Mouse (Mus musculus) limb, embryonic 14.5 days (tissue): ENCODE results near the gene Dpy19l3. TPM values are rescaled to one million over a fixed set of nuclear protein-coding genes. Genes with fewer than 3 reads are reported as not detected.

Experiments used
- ATAC-seq: fragments of 200-750 bp; cut with Nextera tagmentation; 2 replicates; pipeline ENCODE4 v1.8.0; 2017; ENCODE audit warnings: low read depth, moderate number of reproducible peaks, moderate TSS enrichment; ENCODE audit not compliant: low FRiP score
- DNase-seq: peaks from one replicate; pipeline ENCODE4 v3.0.0-alpha.2; 2015; ENCODE audit warnings: low spot score
- H3K27ac ChIP-seq: fragments of 300-500 bp; sonication (generic); replicated peaks from 2 replicates; pipeline ENCODE4 v1.5.1; 2014; ENCODE audit warnings: low read depth, mild to moderate bottlenecking, low read length, moderate library complexity, mixed read lengths
- H3K27me3 ChIP-seq: fragments of 300-500 bp; sonication (generic); 2 replicates; pipeline ENCODE4 v1.6.1; 2014; ENCODE audit warnings: low read length, mixed read lengths; ENCODE audit not compliant: control insufficient read depth, insufficient read depth
- H3K36me3 ChIP-seq: fragments of 300-500 bp; sonication (generic); 2 replicates; pipeline ENCODE4 v1.6.1; 2014; ENCODE audit warnings: mild to moderate bottlenecking, low read length, moderate library complexity, mixed read lengths; ENCODE audit not compliant: control insufficient read depth, insufficient read depth
- H3K4me1 ChIP-seq: fragments of 300-500 bp; sonication (generic); 2 replicates; pipeline ENCODE4 v1.6.1; 2014; ENCODE audit warnings: antibody characterized with exemption, low read length, mixed read lengths; ENCODE audit not compliant: control insufficient read depth, insufficient read depth
- H3K4me2 ChIP-seq: fragments of 300-500 bp; sonication (generic); replicated peaks from 2 replicates; pipeline ENCODE4 v1.6.1; 2014; ENCODE audit warnings: low read depth, mild to moderate bottlenecking, low read length, moderate library complexity; ENCODE audit not compliant: severe bottlenecking
- H3K4me3 ChIP-seq: fragments of 300-500 bp; sonication (generic); replicated peaks from 2 replicates; pipeline ENCODE4 v1.5.1; 2014; ENCODE audit warnings: low read length
- H3K9ac ChIP-seq: fragments of 300-500 bp; sonication (generic); 2 replicates; pipeline ENCODE4 v1.6.1; 2014; ENCODE audit warnings: mild to moderate bottlenecking, low read depth, low read length, moderate library complexity; ENCODE audit not compliant: severe bottlenecking
- H3K9me3 ChIP-seq: fragments of 300-500 bp; sonication (generic); 2 replicates; pipeline ENCODE4 v1.6.1; 2016; ENCODE audit warnings: low read length; ENCODE audit not compliant: control insufficient read depth
- POLR2A ChIP-seq: fragments of 200-500 bp; IDR thresholded peaks from 2 replicates; pipeline ENCODE4 v1.8.0; 2012; ENCODE audit warnings: inconsistent platforms, mild to moderate bottlenecking, moderate library complexity, borderline replicate concordance; ENCODE audit not compliant: insufficient read depth, insufficient read length; ENCODE audit errors: extremely low read depth
- WGBS: fragments of 180-500 bp; shearing (Covaris S2); extraction: QIAGEN DNeasy Blood & Tissue Kit; methylation state at CpG from one replicate; pipeline ENCODE4 v1.1.7; 2014; 5-methylcytosine and 5-hydroxymethylcytosine counted together
- polyA plus RNA-seq, 2 experiments: library from polyadenylated mRNA; depleted of rRNA in 1 of 2; stranded (reverse) in 1 of 2; unstranded in 1 of 2; fragments of >200 nt; fragmentation: Nextera tagmentation in 1 of 2; extraction: Ambion mirVana in 1 of 2; gene quantifications; 2 replicates each; pipeline versions ENCODE4 v1.2.1 to v1.2.3; 2012 to 2014

Gene Dpy19l3
- polyA plus RNA-seq, 2 experiments: 15.9 to 34.7 TPM

DNA sequence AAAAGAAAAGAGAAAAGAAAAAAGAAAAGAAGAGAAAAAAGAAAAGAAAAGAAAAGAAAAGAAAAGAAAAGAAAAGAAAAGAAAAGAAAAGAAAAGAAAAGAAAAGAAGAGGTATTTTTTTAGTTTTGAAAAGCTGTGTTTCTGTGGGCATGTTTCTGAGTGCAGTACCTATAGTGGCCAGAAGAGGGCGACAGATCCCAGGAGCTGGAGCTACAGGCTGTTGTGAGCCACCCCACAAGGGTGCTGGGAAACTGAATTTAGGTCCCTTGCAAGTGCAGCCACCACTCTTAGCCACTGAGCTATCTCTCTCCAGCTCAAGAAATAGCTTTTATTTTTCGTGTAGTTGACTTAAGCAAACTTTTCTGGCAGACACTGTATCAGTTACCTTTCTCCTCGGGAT lies 95.1 kb downstream of the Dpy19l3 start:
- Histone ChIP-seq H3K4me3 (no peak overlapping the region), H3K27ac (no peak overlapping the region), H3K36me3 (no peaks in the 10 kb centered on the region), H3K4me2 (no peak overlapping the region), H3K4me1 (no peaks in the 10 kb centered on the region), H3K9me3 (no peaks in the 10 kb centered on the region), H3K9ac (no peak overlapping the region), H3K27me3 (no peaks in the 10 kb centered on the region)
- 60% methylated on average over 3 of the region's 3 CpGs for WGBS
- no peak for ATAC-seq
- TF ChIP-seq POLR2A: no peak
- DNase-seq: no peak

DNA sequence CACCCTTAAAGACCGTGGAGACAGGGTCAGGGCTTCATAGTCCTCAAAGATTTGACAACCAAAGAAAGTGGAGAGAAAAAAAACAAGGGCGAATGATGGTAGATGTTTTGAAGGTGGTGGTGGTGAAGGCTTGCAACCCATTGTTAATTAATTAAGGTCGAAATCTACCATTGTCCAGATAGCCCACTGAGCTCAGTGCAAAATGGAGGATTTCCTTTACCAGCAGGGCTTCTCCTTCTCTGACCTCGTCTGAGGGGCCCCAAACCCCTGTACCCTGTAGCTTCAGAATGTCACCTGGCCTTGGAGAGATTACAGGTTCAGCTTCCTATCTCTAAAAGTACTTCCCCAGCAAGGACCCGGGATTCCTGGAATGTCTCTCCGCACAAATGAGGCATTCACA lies 96.4 kb downstream of the Dpy19l3 start:
- H3K4me2 ChIP-seq: no peak overlapping the region
- DNase-seq (no peak), ATAC-seq (no peak)
- no peak overlapping the region for H3K27ac ChIP-seq
- H3K27me3 ChIP-seq: no peaks in the 10 kb centered on the region
- H3K9me3 ChIP-seq: no peaks in the 10 kb centered on the region
- H3K9ac ChIP-seq: no peak overlapping the region
- TF ChIP-seq POLR2A: no peak
- no peak overlapping the region for H3K4me3 ChIP-seq
- 57% methylated on average over 6 of the region's 6 CpGs for WGBS
- no peaks in the 10 kb centered on the region for H3K36me3 ChIP-seq
- H3K4me1 ChIP-seq: no peaks in the 10 kb centered on the region

- ATAC-seq: no peak
- H3K4me1 ChIP-seq: no peaks in the 10 kb centered on the region
These were observed 102.5 kb downstream of the Dpy19l3 start for GRCm38 (mm10) chr7:35651583-35652270.

GRCm38 (mm10) chr7:35650716-35651410 lies 103.4 kb downstream of the Dpy19l3 start:
- Histone ChIP-seq H3K4me3 (no peak overlapping the region), H3K27ac (no peak overlapping the region), H3K4me1 (no peaks in the 10 kb centered on the region; the same call in 1 of the 2 replicates), H3K9me3 (no peaks in the 10 kb centered on the region), H3K9ac (no peak overlapping the region), H3K4me2 (no peak overlapping the region), H3K36me3 (peaks cover under 1% of the 10 kb centered on the region; the same call in 1 of the 2 replicates), H3K27me3 (no peaks in the 10 kb centered on the region)
- no peak for TF ChIP-seq POLR2A
- 81% methylated on average over 11 of the region's 11 CpGs for WGBS
- no peak for ATAC-seq
- no peak for DNase-seq

More at GRCm38 (mm10) chr7:35651583-35652270, 102.5 kb downstream of the Dpy19l3 start:
- WGBS: 83% methylated on average over 10 of the region's 10 CpGs
- H3K9ac ChIP-seq: no peak overlapping the region
- no peaks in the 10 kb centered on the region for H3K27me3 ChIP-seq
- no peaks in the 10 kb centered on the region for H3K36me3 ChIP-seq
- no peak for TF ChIP-seq POLR2A
- no peak overlapping the region for H3K4me2 ChIP-seq
- H3K4me3 ChIP-seq: no peak overlapping the region
- H3K27ac ChIP-seq: no peak overlapping the region
- DNase-seq: no peak
- no peaks in the 10 kb centered on the region for H3K9me3 ChIP-seq

GRCm38 (mm10) chr7:35649071-35649470 lies 105.2 kb downstream of the Dpy19l3 start:
- Histone ChIP-seq H3K4me2 (no peak overlapping the region), H3K36me3 (peaks cover 18% of the 10 kb centered on the region), H3K27ac (no peak overlapping the region), H3K9ac (no peak overlapping the region), H3K27me3 (no peaks in the 10 kb centered on the region), H3K4me3 (no peak overlapping the region), H3K9me3 (no peaks in the 10 kb centered on the region), H3K4me1 (no peaks in the 10 kb centered on the region; the same call in 1 of the 2 replicates)
- TF ChIP-seq POLR2A: no peak
- ATAC-seq (no peak), DNase-seq (no peak)
- WGBS: 44% methylated on average over 3 of the region's 3 CpGs
